Comparison of ENCODE assay signal across 23 mouse cellular contexts in the genomic region with DNA sequence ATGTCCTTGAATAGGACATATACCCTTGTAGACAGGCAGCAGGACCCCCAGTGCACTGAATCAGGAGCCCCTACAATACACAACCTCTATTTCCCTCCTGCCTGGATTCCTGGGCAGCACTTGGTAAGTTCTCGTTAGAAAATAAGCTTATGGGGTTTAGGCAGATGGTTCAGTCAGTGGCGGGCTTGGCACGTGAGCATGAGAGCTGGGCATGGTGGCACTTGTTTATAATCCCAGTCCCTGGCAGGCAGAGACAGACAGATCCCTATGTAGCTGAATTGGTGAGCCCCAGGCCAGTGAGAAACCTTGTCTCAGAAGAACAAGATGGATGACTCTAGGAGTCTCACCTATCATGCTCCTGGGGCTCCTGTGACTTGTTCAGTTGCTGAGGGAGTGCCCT.
A peak's percentile ranks its signal among the peaks of the same experiment; 100 is the strongest.
DNase-seq lines count a peak whose midpoint lies in the region; ATAC-seq and TF ChIP-seq lines count a peak whose summit lies in the region.
"Had no signal": no experiment of that assay in that cellular context is flagged by ENCODE, and none has a peak within 500 bp of the region (broad histone marks: within the 10 kb centered on the region; RNA-seq: fewer than 3 reads in every experiment).

No protein-coding gene starts in this region.

- DNase-seq in forebrain, embryonic 14.5 days (ENCODE audit: low spot score) = peak; percentile 66
- DNase-seq in forebrain, embryonic 11.5 days (ENCODE audit: low spot score) = no peak
- no peak for DNase-seq in heart, postnatal 10 days
- DNase-seq in brain, embryonic 14.5 days (ENCODE audit: low read depth) = peak; percentile 74
- DNase-seq in embryo, embryonic 10.5 days (ENCODE audit: low spot score) = no peak
- DNase-seq: adrenal gland, postnatal 36 days; B cell, adult 2 months; cerebellum, adult 8-10 months; embryo, embryonic 11 days; kidney, adult 18-20 months; liver, postnatal 0 days; lung, postnatal 10 days; right cerebral cortex, postnatal 14 days; thymus, adult 18-20 months; thymus, postnatal 4 days had no signal

- H3K4me3 ChIP-seq in forebrain, embryonic 14.5 days (ENCODE audit: low read depth, low read length) = no peak overlapping the region
- H3K4me3 ChIP-seq in forebrain, embryonic 11.5 days (ENCODE audit: low read depth, low read length) = no peak overlapping the region
- H3K4me3 ChIP-seq in heart, embryonic 13.5 days = no peak overlapping the region
- no peak overlapping the region for H3K4me3 ChIP-seq in intestine, postnatal 0 days (ENCODE audit: low read depth, low read length)
- no peak overlapping the region for H3K4me3 ChIP-seq in intestine, embryonic 15.5 days (replicated peaks)
- H3K4me3 ChIP-seq: limb, embryonic 10.5 days; midbrain, embryonic 12.5 days; neural tube, embryonic 13.5 days; stomach, embryonic 15.5 days had no signal

- no peaks in the 10 kb centered on the region for H3K9me3 ChIP-seq in forebrain, embryonic 14.5 days (replicated peaks; ENCODE audit: control insufficient read depth, low read length)
- no peaks in the 10 kb centered on the region for H3K9me3 ChIP-seq in forebrain, embryonic 11.5 days (ENCODE audit: control insufficient read depth, low read length)
- H3K9me3 ChIP-seq in heart, embryonic 13.5 days = no peaks in the 10 kb centered on the region
- H3K9me3 ChIP-seq in intestine, postnatal 0 days (ENCODE audit: control insufficient read depth) = no peaks in the 10 kb centered on the region
- no peaks in the 10 kb centered on the region for H3K9me3 ChIP-seq in intestine, embryonic 15.5 days
- H3K9me3 ChIP-seq: limb, embryonic 10.5 days; neural tube, embryonic 13.5 days; stomach, embryonic 15.5 days had no signal

- H3K36me3 ChIP-seq in forebrain, embryonic 14.5 days (ENCODE audit: control insufficient read depth, insufficient read depth, low read length) = no peaks in the 10 kb centered on the region
- H3K36me3 ChIP-seq in forebrain, embryonic 11.5 days (ENCODE audit: control insufficient read depth, insufficient read depth, low read length) = no peaks in the 10 kb centered on the region
- H3K36me3 ChIP-seq in heart, embryonic 13.5 days = no peaks in the 10 kb centered on the region
- H3K36me3 ChIP-seq in intestine, postnatal 0 days (ENCODE audit: control insufficient read depth, insufficient read depth) = no peaks in the 10 kb centered on the region
- H3K36me3 ChIP-seq in intestine, embryonic 15.5 days = no peaks in the 10 kb centered on the region
- H3K36me3 ChIP-seq: limb, embryonic 10.5 days; midbrain, embryonic 12.5 days; neural tube, embryonic 13.5 days; stomach, embryonic 15.5 days had no signal

- H3K27ac ChIP-seq in forebrain, embryonic 14.5 days (ENCODE audit: low read depth, low read length) = no peak overlapping the region
- H3K27ac ChIP-seq in forebrain, embryonic 11.5 days (ENCODE audit: low read depth, low read length) = no peak overlapping the region
- H3K27ac ChIP-seq in heart, embryonic 13.5 days (replicated peaks) = peak overlapping the region; percentile 79
- no peak overlapping the region for H3K27ac ChIP-seq in intestine, postnatal 0 days (ENCODE audit: low read depth, low read length)
- no peak overlapping the region for H3K27ac ChIP-seq in intestine, embryonic 15.5 days
- H3K27ac ChIP-seq: kidney, postnatal 0 days; midbrain, embryonic 12.5 days; stomach, embryonic 15.5 days had no signal

- H3K9ac ChIP-seq in forebrain, embryonic 14.5 days (ENCODE audit: low read length) = no peak overlapping the region
- H3K9ac ChIP-seq in forebrain, embryonic 11.5 days (ENCODE audit: low read length) = no peak overlapping the region
- H3K9ac ChIP-seq in heart, embryonic 13.5 days = no peak overlapping the region
- 0 out of 2 replicates have a peak overlapping the region, but pooled peaks have one; percentile 17 for H3K9ac ChIP-seq in intestine, postnatal 0 days (ENCODE audit: low read depth, low read length)
- H3K9ac ChIP-seq in intestine, embryonic 15.5 days = no peak overlapping the region
- H3K9ac ChIP-seq: liver, postnatal 0 days; midbrain, embryonic 12.5 days; neural tube, embryonic 13.5 days; stomach, embryonic 15.5 days had no signal

- H3K4me2 ChIP-seq in forebrain, embryonic 14.5 days (ENCODE audit: low read length) = no peak overlapping the region
- H3K4me2 ChIP-seq in forebrain, embryonic 11.5 days (ENCODE audit: low read depth, low read length, severe bottlenecking) = no peak overlapping the region
- no peak overlapping the region for H3K4me2 ChIP-seq in heart, embryonic 13.5 days
- no peak overlapping the region for H3K4me2 ChIP-seq in intestine, postnatal 0 days (replicated peaks; ENCODE audit: low read depth)
- H3K4me2 ChIP-seq in intestine, embryonic 15.5 days (replicated peaks) = no peak overlapping the region
- H3K4me2 ChIP-seq: midbrain, embryonic 12.5 days; neural tube, embryonic 13.5 days had no signal

- TF ChIP-seq CTCF in intestine, postnatal 0 days (IDR thresholded peaks at IDR 0.05; ENCODE audit: low read depth) = no peak
- TF ChIP-seq CTCF in brain, embryonic 14.5 days (IDR thresholded peaks at IDR 0.05; ENCODE audit: borderline replicate concordance, extremely low read depth, insufficient read depth, insufficient read length) = no peak

- peaks cover 5% of the 10 kb centered on the region; the same call in 1 of the 2 replicates for H3K4me1 ChIP-seq in forebrain, embryonic 14.5 days (ENCODE audit: control insufficient read depth, insufficient read depth, low read length)
- no peaks in the 10 kb centered on the region for H3K4me1 ChIP-seq in forebrain, embryonic 11.5 days (replicated peaks; ENCODE audit: control insufficient read depth, insufficient read depth, low read length)
- H3K4me1 ChIP-seq in heart, embryonic 13.5 days = peaks cover 43% of the 10 kb centered on the region
- peaks cover 8% of the 10 kb centered on the region for H3K4me1 ChIP-seq in intestine, postnatal 0 days (replicated peaks; ENCODE audit: control insufficient read depth, insufficient read depth, low read length)
- H3K4me1 ChIP-seq in intestine, embryonic 15.5 days (replicated peaks) = peaks cover 21% of the 10 kb centered on the region

- TF ChIP-seq POLR2A in brain, embryonic 14.5 days (IDR thresholded peaks at IDR 0.05; ENCODE audit: borderline replicate concordance, extremely low read depth, insufficient read depth, insufficient read length, poor library complexity, severe bottlenecking) = no peak

- 57% methylated on average over 3 of the region's 3 CpGs for WGBS in forebrain, embryonic 14.5 days
- WGBS in forebrain, embryonic 11.5 days = 74% methylated on average over 3 of the region's 3 CpGs
- 82% methylated on average over 3 of the region's 3 CpGs for WGBS in heart, embryonic 13.5 days
- WGBS in intestine, postnatal 0 days = 90% methylated on average over 3 of the region's 3 CpGs
- 85% methylated on average over 3 of the region's 3 CpGs for WGBS in intestine, embryonic 15.5 days

- intact Hi-C loops in heart, postnatal 10 days (cut with DNase I) = no loop called here

- ATAC-seq in forebrain, embryonic 14.5 days = 0 out of 2 replicates have a peak, but pooled peaks have one; percentile 24
- no peak for ATAC-seq in forebrain, embryonic 11.5 days (replicated peaks; ENCODE audit: low FRiP score)
- no peak for ATAC-seq in heart, embryonic 13.5 days (ENCODE audit: extremely low read depth, insufficient number of reproducible peaks, low FRiP score, low TSS enrichment)
- ATAC-seq in intestine, postnatal 0 days = no peak
- no peak for ATAC-seq in intestine, embryonic 15.5 days
- ATAC-seq: liver, postnatal 0 days had no signal

- no peaks in the 10 kb centered on the region for H3K27me3 ChIP-seq in forebrain, embryonic 14.5 days (replicated peaks; ENCODE audit: control insufficient read depth, insufficient read depth, low read length)
- no peaks in the 10 kb centered on the region for H3K27me3 ChIP-seq in forebrain, embryonic 11.5 days (ENCODE audit: control insufficient read depth, insufficient read depth, low read length)
- H3K27me3 ChIP-seq in heart, embryonic 13.5 days (replicated peaks) = no peaks in the 10 kb centered on the region
- H3K27me3 ChIP-seq in intestine, postnatal 0 days (replicated peaks; ENCODE audit: control insufficient read depth, insufficient read depth, low read length) = no peaks in the 10 kb centered on the region
- no peaks in the 10 kb centered on the region for H3K27me3 ChIP-seq in intestine, embryonic 15.5 days (replicated peaks)
- H3K27me3 ChIP-seq: neural tube, embryonic 13.5 days; stomach, embryonic 15.5 days had no signal

Comparison
In these comparisons a context has a peak if more than half of its experiments do, and no peak if none do; other contexts are left out.
1. DNase-seq: peak in forebrain, embryonic 14.5 days (single experiment) and brain, embryonic 14.5 days (single experiment); none in forebrain, embryonic 11.5 days (single experiment), heart, postnatal 10 days (0 of 2) and embryo, embryonic 10.5 days (single experiment).